Mouse (Mus musculus) adrenal gland, postnatal 25 days (tissue): ENCODE results near the gene AL732309.1. TPM values are rescaled to one million over a fixed set of nuclear protein-coding genes. Genes with fewer than 3 reads are reported as not detected.
"Not testable (repeated sequence)": the region's sequence is repeated elsewhere in the genome, so short reads cannot be mapped to it uniquely, and the experiment has no call there.

Source experiments
- DNase-seq: peaks from one replicate; pipeline ENCODE4 v3.0.0; 2021; ENCODE audit warnings: mixed read lengths
- total RNA-seq: library from RNA; stranded (reverse); gene quantifications from 2 replicates; pipeline ENCODE4 v1.2.3, GENCODE M21; 2021

AL732309.1 gene
- total RNA-seq, 1 experiment from 2014 or later: 3.5 TPM

DNA sequence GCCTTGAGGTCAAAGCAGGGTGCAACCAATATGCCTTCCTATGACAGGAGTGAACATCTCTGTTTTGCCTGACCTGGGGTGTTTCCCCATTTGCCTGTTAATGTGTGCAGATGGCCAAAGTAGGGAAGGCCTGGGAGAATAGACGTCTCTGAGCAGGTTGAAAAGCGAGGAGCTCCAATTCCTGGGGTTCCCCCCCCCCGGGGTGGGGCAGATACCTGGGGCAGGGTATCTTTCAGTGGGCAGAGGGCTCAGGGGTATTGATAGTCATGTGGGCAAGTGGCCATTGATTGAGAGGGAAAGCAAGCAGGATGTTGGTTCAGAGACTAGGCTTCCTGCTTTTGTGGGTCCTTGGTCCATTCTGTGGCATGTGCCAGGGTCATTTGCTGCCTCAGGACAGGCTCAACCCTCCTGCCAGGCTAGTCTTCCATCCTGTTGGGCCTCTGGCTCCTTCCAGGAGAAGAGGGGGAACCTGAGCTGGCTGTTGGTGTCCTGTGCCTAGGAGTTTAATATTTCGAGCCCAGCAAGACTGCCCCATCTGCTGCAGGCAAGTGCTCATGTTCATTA is 21.2 kb upstream of the AL732309.1 start:
- DNase-seq: no peak

GRCm38 (mm10) chr2:25267241-25267640 is 20.6 kb upstream of the AL732309.1 start:
- DNase-seq: no peak

DNA sequence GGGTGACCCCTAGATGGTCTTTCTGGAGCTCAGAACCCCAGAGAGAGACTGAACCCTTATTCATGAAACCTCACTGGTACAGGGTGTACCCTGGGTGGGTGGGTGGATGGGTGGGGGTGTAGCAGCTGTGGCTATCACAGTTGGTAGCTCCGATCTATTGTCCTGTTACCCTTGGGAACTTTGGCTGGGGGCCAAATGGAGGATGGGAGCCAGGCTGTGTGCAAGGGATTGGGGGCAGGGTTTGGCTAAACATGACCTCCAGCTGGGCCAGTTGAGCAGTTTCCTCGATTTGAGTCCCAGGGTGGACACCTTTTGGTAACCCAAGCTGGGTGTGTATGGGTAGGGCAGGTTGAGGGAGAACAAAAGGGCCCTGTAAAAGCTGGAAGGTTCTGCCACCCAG is 20.1 kb upstream of the AL732309.1 start:
- peak; percentile 44 for DNase-seq

DNA sequence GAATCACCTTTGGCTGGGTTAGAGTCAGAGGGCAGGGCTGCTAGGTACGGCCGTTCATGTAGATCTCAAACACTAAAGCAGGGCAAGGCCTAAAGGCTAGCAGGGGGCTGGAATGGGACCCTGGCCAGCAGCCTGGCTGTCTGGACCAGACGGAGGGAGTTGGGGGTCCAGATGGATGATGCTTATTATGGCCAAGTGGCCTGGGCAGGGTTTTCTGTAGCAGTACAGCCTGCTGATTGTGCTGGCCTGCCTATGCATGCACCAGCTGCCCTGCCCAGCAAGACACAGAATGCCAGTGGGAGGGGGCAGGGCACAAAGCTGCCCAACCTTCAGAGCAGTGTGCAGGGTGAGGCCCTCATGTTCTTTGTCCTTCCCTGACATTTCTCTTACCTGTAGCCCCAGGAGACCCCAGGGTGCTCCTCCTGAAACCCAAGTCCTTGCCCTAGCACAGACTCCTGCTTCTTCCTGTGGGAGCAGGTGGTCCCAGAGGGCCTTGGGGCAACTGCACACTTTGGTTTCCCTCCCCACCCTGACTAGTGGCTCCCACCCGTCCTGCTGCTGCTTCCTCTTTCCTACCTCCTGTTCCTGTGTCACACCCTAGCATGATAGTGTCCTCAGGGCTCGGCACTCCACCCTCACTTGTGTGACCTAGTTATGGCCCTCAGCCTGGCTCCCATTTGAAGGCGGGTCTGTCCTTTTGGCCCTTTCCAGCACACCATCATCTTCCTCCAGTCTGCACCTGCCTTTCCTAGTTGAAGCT is 19.4 kb upstream of the AL732309.1 start:
- DNase-seq: no peak

DNA sequence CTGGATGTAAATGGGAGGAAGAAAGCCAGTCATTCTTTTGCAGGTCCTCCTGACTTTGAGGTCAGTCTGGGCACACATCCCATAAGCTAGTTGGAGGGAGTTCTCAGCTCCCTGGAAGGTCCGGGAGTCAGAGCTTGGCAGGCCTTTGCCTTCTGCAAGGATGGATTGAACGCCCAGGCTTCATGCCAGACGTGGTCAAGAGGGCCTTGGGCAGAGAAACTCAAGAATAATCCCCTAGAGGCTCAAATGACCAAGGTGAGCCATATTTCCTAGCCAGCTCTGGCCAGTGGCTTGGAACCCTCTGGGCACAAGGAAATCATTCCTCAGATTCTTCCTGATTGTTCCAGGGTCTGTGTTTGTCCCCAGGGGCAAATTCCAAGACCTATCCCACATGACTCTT is 18.2 kb upstream of the AL732309.1 start:
- no peak for DNase-seq

GRCm38 (mm10) chr2:25264286-25264660 is 17.6 kb upstream of the AL732309.1 start:
- no peak for DNase-seq

DNA sequence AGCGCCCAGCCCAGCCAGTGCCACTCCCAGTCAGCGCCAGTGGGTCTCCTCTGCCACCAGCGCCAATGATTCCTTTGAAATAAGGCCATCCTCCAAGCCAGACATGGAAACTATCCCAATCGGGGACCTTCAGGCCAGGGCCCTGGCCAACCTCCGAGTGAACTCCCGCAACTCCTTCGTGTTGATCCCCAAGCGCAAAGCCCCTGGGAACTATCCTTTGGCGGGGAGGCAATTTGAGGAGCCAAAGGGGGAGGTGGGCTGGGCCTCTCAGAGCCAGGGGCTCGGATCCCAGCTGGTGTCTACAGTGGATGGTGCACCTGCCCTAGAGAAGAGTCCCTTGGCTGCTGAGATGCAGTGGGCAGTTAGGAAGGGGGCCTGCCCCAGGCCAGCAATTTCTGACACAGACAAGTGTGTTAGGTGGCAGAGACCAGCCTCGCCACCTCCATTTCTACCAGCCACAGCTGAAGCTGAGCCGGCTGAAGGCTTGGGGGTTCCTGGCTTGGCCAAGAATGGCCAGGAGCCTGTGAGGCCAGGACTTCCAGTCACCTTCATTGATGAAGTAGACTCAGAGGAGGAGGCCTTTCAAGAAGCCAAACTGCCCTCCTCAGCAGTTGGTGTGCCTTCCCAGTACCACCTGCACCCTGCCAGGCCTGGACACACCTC is 17.1 kb upstream of the AL732309.1 start:
- DNase-seq: no peak

GRCm38 (mm10) chr2:25262795-25263622 is 16.3 kb upstream of the AL732309.1 start:
- peak; percentile 50 for DNase-seq

DNA sequence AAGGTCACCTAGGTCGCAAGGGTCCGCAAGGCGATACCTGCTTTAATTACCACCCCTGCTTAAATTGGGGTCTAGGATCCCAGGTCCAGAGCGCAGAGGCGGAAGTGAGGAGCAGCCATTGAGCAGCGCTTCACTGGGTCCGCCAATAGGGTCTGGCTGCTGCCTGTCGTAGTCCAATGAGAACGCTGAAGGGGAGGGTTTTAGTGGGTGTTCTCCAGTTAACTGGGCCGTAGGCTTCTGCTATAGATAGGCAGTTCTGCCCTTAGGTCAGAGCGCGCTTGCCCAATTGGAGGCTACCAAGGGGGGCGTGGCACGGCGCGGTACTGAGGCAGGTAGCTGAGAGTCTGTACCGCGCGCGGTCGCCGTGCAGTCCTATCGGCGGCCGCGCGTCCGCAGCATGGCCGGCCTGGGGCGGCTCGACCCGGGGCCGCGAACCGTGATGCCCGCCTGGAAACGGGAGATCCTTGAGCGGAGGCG is 15.7 kb upstream of the AL732309.1 start, which contains the start of gene Tprn:
Gene Tprn, plus strand, starts transcription at position 328 of the 477 bp plus-strand sequence.
- DNase-seq: peak; percentile 95

GRCm38 (mm10) chr2:25261870-25262269 is 15.2 kb upstream of the AL732309.1 start:
- DNase-seq: no peak

DNA sequence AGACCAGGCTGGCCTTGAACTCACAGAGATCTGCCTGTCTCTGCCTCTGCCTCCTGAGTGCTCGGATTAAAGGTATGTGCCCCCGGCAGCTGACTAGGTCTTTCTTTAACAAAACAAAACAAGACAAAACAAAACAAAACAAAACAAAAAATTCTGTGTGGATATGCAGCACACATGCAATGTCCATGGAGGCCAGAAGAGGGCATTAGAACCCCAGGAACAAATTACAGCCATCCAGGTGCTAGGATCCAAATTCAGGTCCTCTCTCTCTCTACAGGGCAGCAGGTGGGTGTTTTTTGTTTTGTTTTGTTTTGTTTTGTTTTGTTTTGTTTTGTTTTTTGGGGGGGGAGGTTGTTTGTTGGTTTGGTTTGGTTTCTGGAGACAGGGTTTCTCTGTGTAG is 12.2 kb upstream of the AL732309.1 start:
- DNase-seq: no peak

DNA sequence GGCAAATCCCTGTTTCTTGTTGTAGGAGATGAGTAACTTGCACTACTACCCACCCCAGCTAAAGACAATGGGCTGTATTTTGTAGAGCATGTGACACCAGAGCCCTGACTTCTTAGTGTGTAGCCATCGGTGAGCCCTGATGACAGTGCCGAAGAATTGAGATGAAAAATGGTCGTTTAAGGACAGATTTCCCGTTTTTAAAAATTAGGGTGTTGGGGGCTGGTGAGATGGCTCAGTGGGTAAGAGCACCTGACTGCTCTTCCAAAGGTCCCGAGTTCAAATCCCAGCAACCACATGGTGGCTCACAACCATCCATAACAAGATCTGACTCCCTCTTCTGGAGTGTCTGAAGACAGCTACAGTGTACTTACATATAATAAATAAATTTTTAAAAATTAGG is 10.6 kb upstream of the AL732309.1 start:
- not testable (repeated sequence) for DNase-seq

GRCm38 (mm10) chr2:25256443-25257109 is 9.9 kb upstream of the AL732309.1 start:
- not testable (repeated sequence) for DNase-seq

- DNase-seq: peak; percentile 89
Observed at GRCm38 (mm10) chr2:25255284-25255779, 8.7 kb upstream of the AL732309.1 start, which contains the start of gene Tmem203. TSS of gene Tmem203 (plus strand) at chr2:25255439.

GRCm38 (mm10) chr2:25252331-25252730 is 5.7 kb upstream of the AL732309.1 start:
- DNase-seq: no peak

DNA sequence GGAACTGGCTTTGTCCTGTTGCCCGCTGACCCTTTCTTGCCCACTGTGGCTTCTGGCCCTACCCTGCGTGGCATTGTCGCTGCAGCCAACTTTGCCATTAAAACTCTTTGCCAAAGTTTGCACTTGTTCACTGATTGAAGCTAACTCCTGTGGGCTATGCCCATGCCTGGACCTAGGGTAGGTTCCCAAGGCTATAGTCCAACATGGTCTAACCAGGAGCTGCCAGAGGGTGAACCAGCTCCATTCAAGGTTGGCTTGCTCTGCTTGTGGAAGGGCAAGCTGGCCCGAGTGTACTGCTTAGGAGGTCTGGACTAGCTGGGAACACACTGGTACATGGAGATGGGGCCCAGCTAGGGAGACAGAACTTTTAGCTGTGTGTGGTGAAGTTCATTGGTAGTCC is 2.5 kb downstream of the AL732309.1 start:
- DNase-seq: no peak

- DNase-seq: no peak
Observed at GRCm38 (mm10) chr2:25243342-25243741, 3.3 kb downstream of the AL732309.1 start.

DNA sequence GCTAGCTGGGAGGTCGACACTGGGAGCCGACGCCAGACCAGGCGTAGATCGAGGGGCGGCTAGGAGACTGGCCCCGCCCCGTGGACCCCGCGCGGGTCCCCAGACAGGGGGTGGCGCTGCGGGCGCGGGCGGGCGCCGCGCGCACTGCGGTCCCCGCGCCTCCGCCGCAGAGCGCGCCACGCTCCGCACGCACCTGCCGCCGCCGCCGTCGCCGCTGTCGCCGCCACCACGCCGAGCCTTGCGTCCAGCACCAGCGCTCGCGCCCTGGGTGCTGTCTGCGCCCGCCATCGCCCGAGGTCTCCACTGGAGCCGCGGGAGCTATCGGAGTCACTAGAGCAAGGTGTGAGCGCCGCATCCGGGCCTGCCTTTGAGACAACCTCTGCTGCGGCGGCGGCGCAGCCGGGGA is 4.6 kb downstream of the AL732309.1 start, which contains the start of the genes Rnf208 and Cysrt1:
Gene Rnf208, plus strand, starts transcription at position 155 of the 406 bp plus-strand sequence.
Gene Cysrt1, minus strand, starts transcription at position 352 of the 406 bp plus-strand sequence.
- DNase-seq: no peak

- no peak for DNase-seq
Observed at GRCm38 (mm10) chr2:25241438-25241775, 5.3 kb downstream of the AL732309.1 start.

DNA sequence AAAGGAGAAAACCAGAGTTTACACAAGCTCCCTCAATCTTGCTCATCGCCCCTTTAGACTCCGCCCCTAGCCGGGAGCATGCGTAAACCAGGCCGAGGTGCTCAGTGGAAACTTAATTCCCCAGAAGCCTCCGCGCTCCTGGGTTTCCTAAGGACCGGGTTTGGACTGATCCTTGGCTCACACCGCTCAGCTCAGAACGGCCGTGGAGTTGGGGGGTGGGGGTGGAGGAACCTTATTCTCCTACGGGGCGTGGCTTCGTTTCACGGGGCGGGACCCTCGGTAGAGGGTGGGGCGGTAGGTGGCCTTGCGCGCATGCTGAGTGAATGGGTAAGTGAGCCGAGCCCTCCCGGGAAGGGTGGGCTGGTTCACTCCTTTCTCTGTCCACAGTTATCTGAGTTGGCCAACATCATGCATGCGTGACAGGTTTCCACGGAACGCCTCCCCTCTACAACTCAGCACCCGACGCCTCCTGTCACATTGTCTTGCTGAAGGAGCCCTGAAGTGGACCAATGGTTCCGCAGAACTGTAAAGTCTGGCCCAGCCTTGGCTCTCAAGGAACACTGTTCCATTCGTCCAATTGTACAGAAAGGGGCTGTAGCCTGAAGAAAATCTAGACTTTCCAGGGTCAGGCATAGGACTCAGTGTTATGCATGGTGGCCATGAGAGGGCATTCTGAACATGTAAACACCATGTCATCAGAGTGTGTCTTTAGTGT is 5.8 kb downstream of the AL732309.1 start:
- peak; percentile 79 for DNase-seq

GRCm38 (mm10) chr2:25240310-25240709 is 6.4 kb downstream of the AL732309.1 start:
- DNase-seq: no peak
